Mouse (Mus musculus) ES-Bruce4 (cell line): Measurements from ENCODE around the gene Ccndbp1.
A peak's percentile ranks its signal among the peaks of the same experiment; 100 is the strongest.

Experiments used
- CTCF ChIP-seq: IDR thresholded peaks from one replicate; pipeline ENCODE4 v1.8.1; 2011; ENCODE audit warnings: low read depth, low read length
- EP300 ChIP-seq: IDR thresholded peaks from 2 replicates; pipeline ENCODE4 v1.6.1; 2011; ENCODE audit warnings: low read depth, low read length; ENCODE audit not compliant: insufficient read depth

- TF ChIP-seq CTCF: no peak
- TF ChIP-seq EP300: 0 out of 2 replicates have a peak, but pooled peaks have one; percentile 12
Observed at GRCm38 (mm10) chr2:120970559-120971080, 37.6 kb upstream of the Ccndbp1 start, which contains the start of gene Ubr1.
